Mouse (Mus musculus): ENCODE data around the gene Stab2. TPM values are rescaled to one million over a fixed set of nuclear protein-coding genes. Genes with fewer than 3 reads are reported as not detected.

Gene Stab2
- polyA plus RNA-seq, 1 experiment from 2014 or later, result 0.84 TPM

- Histone ChIP-seq H3K4me1 (replicated peaks) (no peaks in the 10 kb centered on the region), H3K4me2 (no peak overlapping the region), H3K27ac (ENCODE audit: poor library complexity, severe bottlenecking) (no peak overlapping the region), H3K36me3 (no peaks in the 10 kb centered on the region), H3K4me3 (no peak overlapping the region), H3K9ac (no peak overlapping the region), H3K9me3 (replicated peaks) (no peaks in the 10 kb centered on the region), H3K27me3 (replicated peaks) (no peaks in the 10 kb centered on the region)
- 81% methylated on average over 1 of the region's 1 CpGs for WGBS
- no peak for ATAC-seq (ENCODE audit: insufficient number of reproducible peaks, low FRiP score)
Observed at GRCm38 (mm10) chr10:86891066-86891465, 116.8 kb downstream of the Stab2 start.

- Histone ChIP-seq H3K27ac (ENCODE audit: poor library complexity, severe bottlenecking) (no peak overlapping the region), H3K9ac (no peak overlapping the region)
Observed at GRCm38 (mm10) chr10:86890166-86890930, 117.5 kb downstream of the Stab2 start.

GRCm38 (mm10) chr10:86889440-86889839, 118.4 kb downstream of the Stab2 start:
- Histone ChIP-seq H3K4me1 (replicated peaks) (no peaks in the 10 kb centered on the region), H3K9me3 (replicated peaks) (no peaks in the 10 kb centered on the region), H3K27ac (ENCODE audit: poor library complexity, severe bottlenecking) (no peak overlapping the region), H3K4me2 (no peak overlapping the region), H3K9ac (no peak overlapping the region), H3K27me3 (replicated peaks) (no peaks in the 10 kb centered on the region), H3K4me3 (no peak overlapping the region), H3K36me3 (no peaks in the 10 kb centered on the region)
- ATAC-seq (ENCODE audit: insufficient number of reproducible peaks, low FRiP score), result no peak

More at GRCm38 (mm10) chr10:86890166-86890930, 117.5 kb downstream of the Stab2 start:
- no peaks in the 10 kb centered on the region for H3K4me1 ChIP-seq (replicated peaks)
- H3K4me2 ChIP-seq, result no peak overlapping the region
- no peak overlapping the region for H3K4me3 ChIP-seq
- WGBS, result 84% methylated on average over 14 of the region's 14 CpGs
- H3K36me3 ChIP-seq, result no peaks in the 10 kb centered on the region
- no peaks in the 10 kb centered on the region for H3K9me3 ChIP-seq (replicated peaks)
- no peak for ATAC-seq (ENCODE audit: insufficient number of reproducible peaks, low FRiP score)
- H3K27me3 ChIP-seq (replicated peaks), result no peaks in the 10 kb centered on the region

GRCm38 (mm10) chr10:86886434-86886833, 121.4 kb downstream of the Stab2 start:
- 87% methylated on average over 1 of the region's 1 CpGs for WGBS
- no peak overlapping the region for H3K27ac ChIP-seq (ENCODE audit: poor library complexity, severe bottlenecking)
- no peak overlapping the region for H3K9ac ChIP-seq
- no peaks in the 10 kb centered on the region for H3K27me3 ChIP-seq (replicated peaks)
- H3K36me3 ChIP-seq, result no peaks in the 10 kb centered on the region
- H3K4me2 ChIP-seq, result no peak overlapping the region
- H3K4me3 ChIP-seq, result no peak overlapping the region
- no peaks in the 10 kb centered on the region for H3K9me3 ChIP-seq (replicated peaks)
- H3K4me1 ChIP-seq (replicated peaks), result no peaks in the 10 kb centered on the region
- no peak for ATAC-seq (ENCODE audit: insufficient number of reproducible peaks, low FRiP score)

GRCm38 (mm10) chr10:86881448-86881847, 126.4 kb downstream of the Stab2 start:
- no peak overlapping the region for H3K9ac ChIP-seq
- no peak overlapping the region for H3K4me3 ChIP-seq
- H3K4me2 ChIP-seq, result no peak overlapping the region
- H3K27ac ChIP-seq (ENCODE audit: poor library complexity, severe bottlenecking), result no peak overlapping the region
- no peak for ATAC-seq (ENCODE audit: insufficient number of reproducible peaks, low FRiP score)
- no peaks in the 10 kb centered on the region for H3K9me3 ChIP-seq (replicated peaks)
- no peaks in the 10 kb centered on the region for H3K36me3 ChIP-seq
- no peaks in the 10 kb centered on the region for H3K27me3 ChIP-seq (replicated peaks)
- H3K4me1 ChIP-seq (replicated peaks), result no peaks in the 10 kb centered on the region

DNA sequence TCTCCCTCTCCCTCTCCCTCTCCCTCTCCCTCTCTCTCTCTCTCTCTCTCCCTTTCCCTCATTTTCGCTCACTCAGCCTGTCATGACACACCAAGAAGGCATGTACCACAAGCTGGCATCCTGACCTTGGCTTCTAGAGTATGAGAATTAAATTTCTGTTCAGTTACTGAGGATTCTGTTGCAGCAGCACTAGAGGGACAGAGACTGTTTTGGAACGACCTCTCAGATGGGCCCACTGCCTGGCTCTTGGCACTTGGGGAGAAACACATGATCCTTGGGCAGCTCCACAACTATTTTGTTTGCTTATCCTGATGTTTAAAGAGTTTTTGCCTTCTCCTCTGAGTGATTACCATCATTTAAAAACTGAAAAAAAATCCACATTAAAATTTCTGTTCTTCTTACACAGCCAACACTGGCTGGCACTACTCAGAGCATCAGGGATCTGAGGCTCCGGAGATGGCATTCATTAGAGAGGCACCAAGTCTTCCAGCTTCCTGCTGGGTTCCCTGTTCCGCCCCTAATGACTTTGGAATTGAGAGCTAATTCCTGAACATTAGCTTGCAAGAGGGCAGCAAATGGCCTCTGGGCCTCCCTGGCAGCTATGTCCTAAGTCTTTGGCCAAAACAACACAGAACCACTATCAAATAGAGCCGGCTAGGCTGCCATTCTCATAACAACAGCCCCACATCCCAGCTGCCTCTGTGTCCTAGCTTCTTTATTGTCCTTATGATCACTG, 127.6 kb downstream of the Stab2 start:
- 55% methylated on average over 5 of the region's 5 CpGs for WGBS
- Histone ChIP-seq H3K9me3 (replicated peaks) (no peaks in the 10 kb centered on the region), H3K36me3 (no peaks in the 10 kb centered on the region), H3K27ac (ENCODE audit: poor library complexity, severe bottlenecking) (no peak overlapping the region), H3K27me3 (replicated peaks) (no peaks in the 10 kb centered on the region), H3K4me1 (replicated peaks) (no peaks in the 10 kb centered on the region), H3K4me2 (no peak overlapping the region), H3K4me3 (no peak overlapping the region), H3K9ac (no peak overlapping the region)
- no peak for ATAC-seq (ENCODE audit: insufficient number of reproducible peaks, low FRiP score)

DNA sequence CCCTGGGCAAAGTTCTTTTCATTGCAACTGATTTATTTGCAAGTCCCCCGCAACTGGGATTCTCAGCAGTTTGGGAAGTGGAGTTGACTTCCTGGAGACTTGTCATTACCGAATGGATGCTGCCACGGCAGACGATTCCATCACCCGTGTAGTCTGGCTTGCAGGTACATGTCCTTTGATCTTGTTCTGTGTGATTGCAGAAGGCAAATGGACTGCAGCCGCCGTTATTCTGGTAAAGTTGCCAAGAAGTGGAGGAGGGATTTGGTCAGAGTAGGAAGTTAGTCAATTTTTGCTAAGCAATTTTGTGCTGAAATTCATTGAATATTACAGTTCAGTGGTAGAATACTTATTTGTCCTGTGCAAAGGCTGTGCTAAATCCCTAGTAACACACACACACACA, 129.1 kb downstream of the Stab2 start:
- no peak overlapping the region for H3K9ac ChIP-seq
- no peak for ATAC-seq (ENCODE audit: insufficient number of reproducible peaks, low FRiP score)
- no peaks in the 10 kb centered on the region for H3K9me3 ChIP-seq (replicated peaks)
- no peaks in the 10 kb centered on the region for H3K27me3 ChIP-seq (replicated peaks)
- no peaks in the 10 kb centered on the region for H3K4me1 ChIP-seq (replicated peaks)
- H3K4me2 ChIP-seq, result no peak overlapping the region
- H3K27ac ChIP-seq (ENCODE audit: poor library complexity, severe bottlenecking), result no peak overlapping the region
- H3K4me3 ChIP-seq, result no peak overlapping the region
- WGBS, result 86% methylated on average over 7 of the region's 7 CpGs
- H3K36me3 ChIP-seq, result no peaks in the 10 kb centered on the region

GRCm38 (mm10) chr10:86872591-86872990, 135.2 kb downstream of the Stab2 start:
- no peak overlapping the region for H3K4me2 ChIP-seq
- no peaks in the 10 kb centered on the region for H3K9me3 ChIP-seq (replicated peaks)
- no peaks in the 10 kb centered on the region for H3K36me3 ChIP-seq
- WGBS, result 50% methylated on average over 5 of the region's 5 CpGs
- no peak for ATAC-seq (ENCODE audit: insufficient number of reproducible peaks, low FRiP score)
- H3K9ac ChIP-seq, result no peak overlapping the region
- no peak overlapping the region for H3K27ac ChIP-seq (ENCODE audit: poor library complexity, severe bottlenecking)
- no peak overlapping the region for H3K4me3 ChIP-seq
- peaks cover 11% of the 10 kb centered on the region for H3K4me1 ChIP-seq (replicated peaks)
- H3K27me3 ChIP-seq (replicated peaks), result no peaks in the 10 kb centered on the region

- Histone ChIP-seq H3K9ac (no peak overlapping the region), H3K4me3 (no peak overlapping the region), H3K4me1 (replicated peaks) (peaks cover 11% of the 10 kb centered on the region), H3K4me2 (no peak overlapping the region), H3K27ac (ENCODE audit: poor library complexity, severe bottlenecking) (no peak overlapping the region), H3K36me3 (no peaks in the 10 kb centered on the region), H3K9me3 (replicated peaks) (no peaks in the 10 kb centered on the region), H3K27me3 (replicated peaks) (no peaks in the 10 kb centered on the region)
- no peak for ATAC-seq (ENCODE audit: insufficient number of reproducible peaks, low FRiP score)
- 56% methylated on average over 7 of the region's 7 CpGs for WGBS
Observed at GRCm38 (mm10) chr10:86872121-86872520, 135.7 kb downstream of the Stab2 start.

DNA sequence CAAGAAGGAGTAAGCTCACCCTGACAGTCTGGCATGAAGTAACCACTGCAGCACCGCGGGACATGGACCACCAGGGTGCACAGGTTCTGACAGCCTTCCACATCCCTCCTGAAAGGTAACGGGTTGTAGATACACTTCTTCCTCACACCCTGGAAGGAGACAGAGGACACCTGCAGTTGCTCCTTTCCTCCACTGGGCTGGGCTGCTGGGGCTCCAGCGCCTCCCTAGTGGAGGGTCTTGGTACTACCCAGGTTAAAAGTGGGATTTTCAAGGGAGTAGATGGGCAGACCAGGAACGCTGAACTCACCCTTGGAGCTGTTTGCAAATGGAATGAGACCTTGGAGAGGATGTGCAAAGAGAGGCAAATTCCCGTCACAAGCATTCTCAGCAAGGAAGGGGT, 144.4 kb downstream of the Stab2 start:
- H3K27me3 ChIP-seq (replicated peaks), result no peaks in the 10 kb centered on the region
- 82% methylated on average over 6 of the region's 6 CpGs for WGBS
- no peak overlapping the region for H3K4me3 ChIP-seq
- H3K27ac ChIP-seq (ENCODE audit: poor library complexity, severe bottlenecking), result no peak overlapping the region
- H3K4me2 ChIP-seq, result no peak overlapping the region
- H3K9me3 ChIP-seq (replicated peaks), result no peaks in the 10 kb centered on the region
- ATAC-seq (ENCODE audit: insufficient number of reproducible peaks, low FRiP score), result no peak
- H3K4me1 ChIP-seq (replicated peaks), result 0 out of 2 replicates have a peak, but pooled peaks cover 6% of the 10 kb centered on the region
- no peaks in the 10 kb centered on the region for H3K36me3 ChIP-seq
- H3K9ac ChIP-seq, result no peak overlapping the region

DNA sequence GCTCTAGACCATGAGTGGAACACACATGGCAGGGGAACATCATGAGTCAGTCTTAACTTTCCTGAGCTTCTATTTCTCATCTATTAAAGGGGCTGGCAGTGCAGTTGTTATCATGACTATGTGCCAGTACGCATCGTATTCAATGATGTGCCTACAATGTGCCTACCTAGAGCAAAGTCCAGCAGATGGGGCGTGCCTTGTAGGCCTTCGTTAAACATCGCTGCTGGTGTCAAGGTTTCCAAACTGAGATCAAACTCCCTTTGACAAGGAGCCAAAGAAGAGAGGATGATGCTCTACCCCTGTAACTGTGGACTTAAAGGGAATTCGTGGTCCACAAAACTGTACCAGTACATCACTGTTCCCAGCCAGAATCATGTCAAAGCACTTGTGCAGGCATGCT, 145.3 kb downstream of the Stab2 start:
- no peak overlapping the region for H3K9ac ChIP-seq
- 81% methylated on average over 6 of the region's 6 CpGs for WGBS
- 0 out of 2 replicates have a peak, but pooled peaks cover 6% of the 10 kb centered on the region for H3K4me1 ChIP-seq (replicated peaks)
- no peaks in the 10 kb centered on the region for H3K36me3 ChIP-seq
- no peak for ATAC-seq (ENCODE audit: insufficient number of reproducible peaks, low FRiP score)
- no peak overlapping the region for H3K27ac ChIP-seq (ENCODE audit: poor library complexity, severe bottlenecking)
- H3K9me3 ChIP-seq (replicated peaks), result no peaks in the 10 kb centered on the region
- H3K4me3 ChIP-seq, result no peak overlapping the region
- no peaks in the 10 kb centered on the region for H3K27me3 ChIP-seq (replicated peaks)
- no peak overlapping the region for H3K4me2 ChIP-seq
